Mouse (Mus musculus) heart, adult 2 months (tissue): ENCODE results near the gene Mogat2. TPM values are rescaled to one million over a fixed set of nuclear protein-coding genes. Genes with fewer than 3 reads are reported as not detected.

Experiments
- DNase-seq, 2 experiments: peaks; one replicate each; pipeline ENCODE4 v3.0.0; 2021
- H3K27ac ChIP-seq: fragments of 200-600 bp; 2 replicates; pipeline ENCODE4 v1.8.1; 2022
- H3K27me3 ChIP-seq: fragments of 200-500 bp; 2 replicates; pipeline ENCODE4 v1.6.1; 2012; ENCODE audit warnings: mild to moderate bottlenecking, low read length, inconsistent platforms, mixed read lengths; ENCODE audit not compliant: control insufficient read depth, insufficient read depth
- H3K36me3 ChIP-seq: fragments of 200-500 bp; 2 replicates; pipeline ENCODE4 v1.6.1; 2012; ENCODE audit warnings: low read length, inconsistent platforms; ENCODE audit not compliant: control insufficient read depth, insufficient read depth
- H3K4me1 ChIP-seq: fragments of 200-500 bp; 2 replicates; pipeline ENCODE4 v1.6.1; 2011; ENCODE audit warnings: low read length; ENCODE audit not compliant: control insufficient read depth, insufficient read depth
- H3K4me3 ChIP-seq: fragments of 200-600 bp; 2 replicates; pipeline ENCODE4 v1.8.1; 2022
- H3K79me2 ChIP-seq: fragments of 200-500 bp; replicated peaks from 2 replicates; pipeline ENCODE4 v1.6.1; 2012; ENCODE audit warnings: mild to moderate bottlenecking, inconsistent platforms, low read length, moderate library complexity, mixed read lengths; ENCODE audit not compliant: control insufficient read depth, insufficient read depth
- H3K9ac ChIP-seq: fragments of 200-500 bp; 2 replicates; pipeline ENCODE4 v1.6.1; 2012; ENCODE audit warnings: low read depth, mild to moderate bottlenecking, control low read depth, inconsistent platforms, low read length, mixed read lengths
- CTCF ChIP-seq: fragments of 200-600 bp; IDR thresholded peaks from 2 replicates; pipeline ENCODE4 v1.8.1; 2022; ENCODE audit warnings: antibody characterized with exemption, mild to moderate bottlenecking, moderate library complexity
- EP300 ChIP-seq: fragments of 200-500 bp; IDR thresholded peaks from 2 replicates; pipeline ENCODE4 v1.6.1; 2011; ENCODE audit warnings: low read depth, low read length, control low read depth; ENCODE audit not compliant: insufficient read depth
- POLR2A ChIP-seq: fragments of 200-500 bp; IDR thresholded peaks from 2 replicates; pipeline ENCODE4 v1.6.1; 2011; ENCODE audit warnings: mild to moderate bottlenecking, low read depth, low read length, control low read depth; ENCODE audit not compliant: insufficient read depth
- WGBS: fragments of 180-500 bp; shearing (Covaris S2); methylation state at CpG from one replicate; pipeline ENCODE4 v1.1.7; 2018; 5-methylcytosine and 5-hydroxymethylcytosine counted together
- intact Hi-C: fragments of 180-260 bp; cut with DNase I; formaldehyde crosslinking; loops from one replicate; pipeline ENCODE4 v1.15.1; 2025
- polyA plus RNA-seq: library from polyadenylated mRNA; depleted of rRNA; stranded (reverse); fragments of >200 nt; gene quantifications from 2 replicates; pipeline ENCODE4 v1.2.3, GENCODE M21; 2012
- total RNA-seq, 2 experiments: library from RNA; stranded (reverse); gene quantifications; 2 replicates each; pipeline ENCODE4 v1.2.3; 2021

Mogat2 gene
- total and polyA plus RNA-seq, 3 experiments, result 0.47 TPM; not detected in 2

- Histone ChIP-seq H3K4me3 (peak overlapping the region; percentile 45), H3K4me1 (peaks cover 1% of the 10 kb centered on the region; the same call in 1 of the 2 replicates), H3K36me3 (no peaks in the 10 kb centered on the region), H3K9ac (peak overlapping the region; percentile 48), H3K27ac (no peak overlapping the region), H3K79me2 (no peaks in the 10 kb centered on the region), H3K27me3 (peaks cover 4% of the 10 kb centered on the region)
- TF ChIP-seq CTCF (no peak), EP300 (no peak), POLR2A (no peak)
- no peak for DNase-seq
- WGBS, result 3% methylated on average over 41 of the region's 44 CpGs
- intact Hi-C loops, result no loop called here
Measured at GRCm38 (mm10) chr7:99248906-99249581, 10.6 kb upstream of the Mogat2 start.

GRCm38 (mm10) chr7:99248157-99248742, 9.8 kb upstream of the Mogat2 start:
- peaks cover 1% of the 10 kb centered on the region; the same call in 1 of the 2 replicates for H3K4me1 ChIP-seq
- no peaks in the 10 kb centered on the region for H3K79me2 ChIP-seq
- WGBS, result 66% methylated on average over 5 of the region's 5 CpGs
- H3K4me3 ChIP-seq, result no peak overlapping the region
- no peaks in the 10 kb centered on the region for H3K36me3 ChIP-seq
- TF ChIP-seq EP300, result no peak
- no peak for TF ChIP-seq CTCF
- no peak for TF ChIP-seq POLR2A
- H3K27ac ChIP-seq, result no peak overlapping the region
- no peak for DNase-seq
- H3K27me3 ChIP-seq, result peaks cover 4% of the 10 kb centered on the region
- intact Hi-C loops, result no loop called here
- no peak overlapping the region for H3K9ac ChIP-seq

- Histone ChIP-seq H3K4me3 (no peak overlapping the region), H3K4me1 (no peaks in the 10 kb centered on the region), H3K36me3 (no peaks in the 10 kb centered on the region), H3K9ac (no peak overlapping the region), H3K79me2 (no peaks in the 10 kb centered on the region), H3K27ac (no peak overlapping the region), H3K27me3 (no peaks in the 10 kb centered on the region; the same call in 1 of the 2 replicates)
- intact Hi-C loops, result no loop called here
- TF ChIP-seq POLR2A (no peak), CTCF (no peak), EP300 (no peak)
- no peak for DNase-seq
- 98% methylated on average over 11 of the region's 11 CpGs for WGBS
Measured at GRCm38 (mm10) chr7:99242097-99242496, 3.7 kb upstream of the Mogat2 start.

- Histone ChIP-seq H3K27ac (no peak overlapping the region), H3K79me2 (no peaks in the 10 kb centered on the region), H3K4me1 (no peaks in the 10 kb centered on the region), H3K36me3 (no peaks in the 10 kb centered on the region), H3K27me3 (no peaks in the 10 kb centered on the region; the same call in 1 of the 2 replicates), H3K4me3 (no peak overlapping the region), H3K9ac (no peak overlapping the region)
- DNase-seq, result no peak
- WGBS, result 65% methylated on average over 8 of the region's 8 CpGs
- TF ChIP-seq CTCF (no peak), POLR2A (no peak), EP300 (no peak)
- intact Hi-C loops, result no loop called here
Measured at GRCm38 (mm10) chr7:99236888-99237660, 1.3 kb downstream of the Mogat2 start.

GRCm38 (mm10) chr7:99235657-99236056, 2.8 kb downstream of the Mogat2 start:
- H3K27ac ChIP-seq, result no peak overlapping the region
- H3K9ac ChIP-seq, result no peak overlapping the region
- H3K4me1 ChIP-seq, result no peaks in the 10 kb centered on the region
- no peak overlapping the region for H3K4me3 ChIP-seq
- intact Hi-C loops, result no loop called here
- no peaks in the 10 kb centered on the region; the same call in 1 of the 2 replicates for H3K27me3 ChIP-seq
- 63% methylated on average over 2 of the region's 2 CpGs for whole genome bisulfite sequencing
- no peaks in the 10 kb centered on the region for H3K36me3 ChIP-seq
- H3K79me2 ChIP-seq, result no peaks in the 10 kb centered on the region
- no peak for DNase-seq
- TF ChIP-seq CTCF (no peak), EP300 (no peak), POLR2A (no peak)
